Mouse (Mus musculus): ENCODE data around the gene Fyn. TPM values are rescaled to one million over a fixed set of nuclear protein-coding genes. Genes with fewer than 3 reads are reported as not detected.

Gene Fyn
- polyA plus RNA-seq, 1 experiment = 76.1 TPM

DNA sequence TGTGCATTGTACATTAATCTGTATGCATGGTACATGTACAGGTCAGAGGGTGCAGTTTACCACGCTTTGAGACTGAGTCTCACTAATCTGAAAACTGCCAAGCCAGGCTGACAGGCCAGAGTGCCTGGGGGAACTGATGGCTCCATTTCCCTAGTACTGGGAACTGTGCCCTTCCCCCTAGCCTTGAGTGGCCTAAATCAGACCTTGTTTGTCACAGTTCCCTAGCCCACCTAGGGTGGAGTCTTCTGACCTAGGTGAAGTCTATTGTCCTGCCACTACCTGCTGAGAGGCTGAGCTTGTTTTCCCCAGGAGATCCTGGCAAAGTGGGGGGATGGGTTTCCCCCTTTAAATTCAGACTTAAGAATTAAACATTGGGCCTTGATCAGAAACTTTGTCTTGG is 226.1 kb downstream of the Fyn start:
- TF ChIP-seq POLR2A (IDR thresholded peaks at IDR 0.05; ENCODE audit: control insufficient read depth, extremely low read depth, insufficient read depth, low read length, poor library complexity) = no peak
- no peak for TF ChIP-seq CTCF (IDR thresholded peaks at IDR 0.05; ENCODE audit: borderline replicate concordance, control insufficient read depth, extremely low read depth, insufficient read depth, low read length, poor library complexity)
- whole genome bisulfite sequencing = 100% methylated on average over 1 of the region's 1 CpGs
- no peaks in the 10 kb centered on the region for H3K27me3 ChIP-seq (ENCODE audit: control insufficient read depth, insufficient read depth, low read length)
- H3K4me1 ChIP-seq (replicated peaks; ENCODE audit: control insufficient read depth, insufficient read depth, low read length) = peaks cover 2% of the 10 kb centered on the region; the same call in 1 of the 2 replicates
- H3K36me3 ChIP-seq (ENCODE audit: control insufficient read depth, insufficient read depth, low read length) = no peaks in the 10 kb centered on the region
- no peak for DNase-seq
- no peak overlapping the region for H3K27ac ChIP-seq (ENCODE audit: control insufficient read depth, insufficient read depth, low read length)
- no peak overlapping the region for H3K4me3 ChIP-seq (ENCODE audit: control insufficient read depth, insufficient read depth, low read length)

DNA sequence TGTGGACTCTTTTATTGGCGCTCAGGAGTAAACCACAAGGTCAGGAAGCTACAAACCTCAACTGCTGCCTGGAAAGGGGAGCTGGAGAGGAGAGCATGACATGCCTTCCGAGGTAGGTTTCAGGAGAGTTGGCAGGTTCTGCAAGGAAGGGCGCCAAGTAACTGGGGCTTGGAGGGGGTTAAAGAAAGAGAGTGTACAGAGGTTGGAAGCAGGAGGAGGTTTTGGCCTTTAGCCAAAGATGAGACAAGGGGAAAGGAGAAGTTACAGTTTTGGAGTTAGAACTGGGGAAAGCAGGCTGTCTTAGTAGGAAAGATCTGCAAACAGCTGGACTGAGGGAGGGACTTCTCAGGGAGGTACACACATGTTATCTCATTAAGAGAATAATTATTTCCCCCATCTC is 227.2 kb downstream of the Fyn start:
- H3K27ac ChIP-seq (ENCODE audit: control insufficient read depth, insufficient read depth, low read length) = no peak overlapping the region
- H3K4me3 ChIP-seq (ENCODE audit: control insufficient read depth, insufficient read depth, low read length) = no peak overlapping the region
- DNase-seq = no peak
- H3K4me1 ChIP-seq (replicated peaks; ENCODE audit: control insufficient read depth, insufficient read depth, low read length) = peaks cover 4% of the 10 kb centered on the region
- no peaks in the 10 kb centered on the region for H3K27me3 ChIP-seq (ENCODE audit: control insufficient read depth, insufficient read depth, low read length)
- WGBS = 13% methylated on average over 3 of the region's 3 CpGs
- no peaks in the 10 kb centered on the region for H3K36me3 ChIP-seq (ENCODE audit: control insufficient read depth, insufficient read depth, low read length)
- no peak for TF ChIP-seq CTCF (IDR thresholded peaks at IDR 0.05; ENCODE audit: borderline replicate concordance, control insufficient read depth, extremely low read depth, insufficient read depth, low read length, poor library complexity)
- TF ChIP-seq POLR2A (IDR thresholded peaks at IDR 0.05; ENCODE audit: control insufficient read depth, extremely low read depth, insufficient read depth, low read length, poor library complexity) = no peak

DNA sequence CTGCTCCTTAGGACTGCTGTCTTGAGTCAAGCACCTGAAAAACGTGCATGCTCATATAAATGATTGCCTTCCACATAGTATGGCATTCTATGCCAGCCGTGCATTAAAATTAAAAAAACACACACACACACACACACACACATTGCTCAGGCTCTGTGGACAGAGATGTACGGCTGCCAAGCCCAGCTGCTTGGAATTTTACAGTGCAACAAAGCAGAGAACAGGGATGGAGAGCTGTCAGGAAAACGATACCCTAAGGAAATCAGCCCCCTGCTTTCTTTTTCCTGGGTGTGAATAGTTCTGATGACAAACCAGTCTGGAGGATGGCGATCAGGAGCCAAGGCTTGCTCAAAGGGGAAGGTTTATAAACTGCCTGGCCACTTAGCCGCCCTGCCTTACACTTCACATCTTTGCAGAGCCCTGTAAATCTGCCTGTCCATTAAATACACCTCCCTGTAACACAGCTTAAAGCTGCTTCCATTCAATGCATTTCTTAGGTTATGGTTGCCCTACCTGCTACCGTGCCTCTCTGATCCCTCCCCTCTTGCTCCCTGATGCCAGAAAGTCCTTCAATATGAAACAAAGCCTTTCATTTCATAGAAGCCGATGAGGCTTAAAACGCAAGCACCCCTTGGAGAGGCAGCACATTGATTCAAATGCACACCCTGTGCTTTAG is 228.6 kb downstream of the Fyn start:
- WGBS = 89% methylated on average over 9 of the region's 9 CpGs
- Histone ChIP-seq H3K4me1 (replicated peaks; ENCODE audit: control insufficient read depth, insufficient read depth, low read length) (peaks cover 4% of the 10 kb centered on the region), H3K36me3 (ENCODE audit: control insufficient read depth, insufficient read depth, low read length) (no peaks in the 10 kb centered on the region), H3K27me3 (ENCODE audit: control insufficient read depth, insufficient read depth, low read length) (no peaks in the 10 kb centered on the region), H3K27ac (ENCODE audit: control insufficient read depth, insufficient read depth, low read length) (no peak overlapping the region), H3K4me3 (ENCODE audit: control insufficient read depth, insufficient read depth, low read length) (no peak overlapping the region)
- TF ChIP-seq POLR2A (IDR thresholded peaks at IDR 0.05; ENCODE audit: control insufficient read depth, extremely low read depth, insufficient read depth, low read length, poor library complexity) (no peak), CTCF (IDR thresholded peaks at IDR 0.05; ENCODE audit: borderline replicate concordance, control insufficient read depth, extremely low read depth, insufficient read depth, low read length, poor library complexity) (no peak)
- no peak for DNase-seq

DNA sequence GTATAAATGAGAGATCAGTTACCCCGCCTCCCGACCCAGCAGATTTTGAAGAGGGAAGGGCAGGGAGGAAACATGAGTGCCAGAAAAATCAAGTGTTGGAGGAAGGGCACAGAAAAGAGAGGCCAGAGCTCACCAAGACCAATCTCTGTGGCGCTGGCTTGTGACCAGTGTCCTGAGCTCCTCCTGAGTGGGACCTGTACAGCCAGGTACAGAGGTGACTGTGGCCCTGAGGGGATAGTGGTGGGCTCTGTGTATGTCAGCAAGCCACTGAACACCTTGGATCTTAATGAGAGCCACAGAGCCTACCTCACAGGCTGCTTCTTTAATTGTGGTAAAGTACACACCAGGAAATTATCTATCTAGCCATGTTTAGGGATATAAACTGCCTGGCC is 229.1 kb downstream of the Fyn start:
- peaks cover 4% of the 10 kb centered on the region for H3K4me1 ChIP-seq (replicated peaks; ENCODE audit: control insufficient read depth, insufficient read depth, low read length)
- 69% methylated on average over 3 of the region's 3 CpGs for WGBS
- no peaks in the 10 kb centered on the region for H3K36me3 ChIP-seq (ENCODE audit: control insufficient read depth, insufficient read depth, low read length)
- H3K27ac ChIP-seq (ENCODE audit: control insufficient read depth, insufficient read depth, low read length) = no peak overlapping the region
- TF ChIP-seq CTCF (IDR thresholded peaks at IDR 0.05; ENCODE audit: borderline replicate concordance, control insufficient read depth, extremely low read depth, insufficient read depth, low read length, poor library complexity) (no peak), POLR2A (IDR thresholded peaks at IDR 0.05; ENCODE audit: control insufficient read depth, extremely low read depth, insufficient read depth, low read length, poor library complexity) (no peak)
- H3K4me3 ChIP-seq (ENCODE audit: control insufficient read depth, insufficient read depth, low read length) = no peak overlapping the region
- no peak for DNase-seq
- no peaks in the 10 kb centered on the region for H3K27me3 ChIP-seq (ENCODE audit: control insufficient read depth, insufficient read depth, low read length)

DNA sequence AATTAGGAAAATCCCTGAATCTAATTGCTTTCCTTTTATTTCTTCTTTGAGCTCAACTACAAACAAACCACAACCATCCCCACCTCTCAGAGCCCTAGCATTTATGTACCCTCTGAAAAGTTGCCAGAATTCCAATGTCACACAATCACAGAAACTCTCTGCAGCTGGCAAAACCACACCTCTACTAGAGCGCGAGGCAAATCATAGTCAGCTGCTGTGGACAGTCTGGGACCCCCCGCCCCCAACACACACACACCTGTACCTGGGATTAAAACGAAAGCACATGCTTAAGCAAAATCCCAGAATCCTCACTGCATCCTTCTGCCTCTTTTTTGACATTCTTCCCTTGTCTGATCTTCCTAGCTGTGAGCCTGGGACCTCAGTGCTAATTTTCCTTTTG is 230.9 kb downstream of the Fyn start:
- Histone ChIP-seq H3K27ac (ENCODE audit: control insufficient read depth, insufficient read depth, low read length) (no peak overlapping the region), H3K36me3 (ENCODE audit: control insufficient read depth, insufficient read depth, low read length) (no peaks in the 10 kb centered on the region), H3K27me3 (ENCODE audit: control insufficient read depth, insufficient read depth, low read length) (no peaks in the 10 kb centered on the region), H3K4me3 (ENCODE audit: control insufficient read depth, insufficient read depth, low read length) (no peak overlapping the region), H3K4me1 (replicated peaks; ENCODE audit: control insufficient read depth, insufficient read depth, low read length) (peaks cover 4% of the 10 kb centered on the region)
- no peak for DNase-seq
- TF ChIP-seq POLR2A (IDR thresholded peaks at IDR 0.05; ENCODE audit: control insufficient read depth, extremely low read depth, insufficient read depth, low read length, poor library complexity) = no peak
- no peak for TF ChIP-seq CTCF (IDR thresholded peaks at IDR 0.05; ENCODE audit: borderline replicate concordance, control insufficient read depth, extremely low read depth, insufficient read depth, low read length, poor library complexity)
- WGBS = 71% methylated on average over 4 of the region's 4 CpGs

DNA sequence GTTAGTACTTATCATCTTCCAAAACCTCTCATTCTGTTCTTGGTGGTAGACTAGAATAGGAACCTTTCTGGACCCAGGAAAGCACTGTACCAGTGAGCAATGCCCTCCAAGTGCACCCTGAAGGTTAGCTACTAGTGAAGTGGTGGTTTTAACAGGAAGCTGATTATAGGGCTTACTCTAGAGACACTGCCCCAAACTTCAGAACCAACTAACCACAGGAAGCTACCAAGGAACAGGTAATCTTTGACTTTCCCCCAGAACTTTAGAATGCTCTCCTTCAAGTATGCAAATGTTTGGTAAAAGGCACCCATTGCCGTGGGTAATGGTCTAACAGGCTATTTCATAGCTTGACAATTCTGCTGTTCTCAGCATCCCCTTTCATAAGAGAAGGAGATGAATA is 231.5 kb downstream of the Fyn start:
- no peaks in the 10 kb centered on the region for H3K36me3 ChIP-seq (ENCODE audit: control insufficient read depth, insufficient read depth, low read length)

DNA sequence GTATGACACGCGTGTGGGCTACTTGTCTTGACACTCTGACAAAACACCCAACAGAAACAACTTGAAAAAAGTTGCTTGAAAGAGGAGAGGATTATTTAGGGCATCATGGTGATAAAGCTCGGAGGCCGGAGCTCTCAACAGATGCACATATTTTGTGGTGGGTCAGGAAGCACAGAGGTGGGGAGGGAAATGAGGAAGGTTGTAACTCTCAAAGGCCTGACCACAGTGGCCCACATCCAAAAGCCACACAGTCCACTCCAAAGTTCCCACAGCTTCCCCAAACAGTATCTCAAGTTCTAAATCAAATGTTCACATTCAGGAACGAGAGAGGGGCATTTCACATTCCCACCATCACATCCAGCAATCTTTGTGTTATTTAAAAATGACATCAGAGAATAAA is 232.4 kb downstream of the Fyn start:
- TF ChIP-seq CTCF (IDR thresholded peaks at IDR 0.05; ENCODE audit: borderline replicate concordance, control insufficient read depth, extremely low read depth, insufficient read depth, low read length, poor library complexity) = no peak

More for the DNA sequence above, 231.5 kb downstream of the Fyn start:
- WGBS = 0% methylated on average over 1 of the region's 1 CpGs
- Histone ChIP-seq H3K27me3 (ENCODE audit: control insufficient read depth, insufficient read depth, low read length) (no peaks in the 10 kb centered on the region), H3K27ac (ENCODE audit: control insufficient read depth, insufficient read depth, low read length) (no peak overlapping the region), H3K4me3 (ENCODE audit: control insufficient read depth, insufficient read depth, low read length) (no peak overlapping the region), H3K4me1 (replicated peaks; ENCODE audit: control insufficient read depth, insufficient read depth, low read length) (peaks cover 4% of the 10 kb centered on the region)
- TF ChIP-seq CTCF (IDR thresholded peaks at IDR 0.05; ENCODE audit: borderline replicate concordance, control insufficient read depth, extremely low read depth, insufficient read depth, low read length, poor library complexity) (no peak), POLR2A (IDR thresholded peaks at IDR 0.05; ENCODE audit: control insufficient read depth, extremely low read depth, insufficient read depth, low read length, poor library complexity) (no peak)
- DNase-seq = no peak

More for the DNA sequence above, 232.4 kb downstream of the Fyn start:
- peaks cover 2% of the 10 kb centered on the region; the same call in 1 of the 2 replicates for H3K4me1 ChIP-seq (replicated peaks; ENCODE audit: control insufficient read depth, insufficient read depth, low read length)
- no peak overlapping the region for H3K27ac ChIP-seq (ENCODE audit: control insufficient read depth, insufficient read depth, low read length)
- WGBS = 20% methylated on average over 5 of the region's 5 CpGs
- no peak for DNase-seq
- H3K36me3 ChIP-seq (ENCODE audit: control insufficient read depth, insufficient read depth, low read length) = no peaks in the 10 kb centered on the region
- no peak overlapping the region for H3K4me3 ChIP-seq (ENCODE audit: control insufficient read depth, insufficient read depth, low read length)
- H3K27me3 ChIP-seq (ENCODE audit: control insufficient read depth, insufficient read depth, low read length) = no peaks in the 10 kb centered on the region
